Comparison of ENCODE assay signal across 15 mouse cellular contexts in the genomic region with DNA sequence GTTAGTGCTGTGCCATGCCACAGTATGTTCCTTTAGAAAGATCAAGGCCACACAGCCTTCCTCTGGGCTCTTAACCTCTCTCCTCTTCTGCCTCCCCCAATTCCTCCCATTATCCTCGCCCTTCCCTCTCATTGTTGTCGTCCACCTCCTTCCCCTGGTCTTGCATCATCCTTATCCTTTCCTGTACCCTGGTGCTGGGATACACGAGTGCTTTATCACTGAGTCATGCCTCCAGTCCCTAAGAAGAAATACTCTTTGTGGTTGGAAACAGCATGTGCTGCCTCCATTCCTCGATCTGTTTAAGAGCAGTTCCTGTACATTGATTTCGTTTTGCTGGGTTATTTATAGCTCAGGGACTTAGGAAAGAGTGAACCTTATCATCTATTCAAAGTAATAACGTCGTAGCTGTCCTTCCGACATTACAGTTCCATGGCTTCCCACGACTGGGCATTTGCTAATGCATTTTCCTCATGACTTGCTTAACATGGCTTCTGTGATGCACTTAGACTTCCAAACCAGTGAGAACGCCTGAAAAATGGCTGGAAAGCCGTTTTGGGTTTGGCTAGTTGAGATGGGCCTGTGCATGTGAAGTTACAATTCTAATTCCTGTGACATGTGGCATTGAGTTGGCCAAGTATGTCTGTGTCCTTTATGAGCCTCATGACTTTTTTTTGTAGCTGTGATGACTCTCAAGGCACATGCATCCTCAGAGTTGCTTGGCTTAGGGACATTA. TPM values are rescaled to one million over a fixed set of nuclear protein-coding genes. Genes with fewer than 3 reads are reported as not detected.
A peak's percentile ranks its signal among the peaks of the same experiment; 100 is the strongest.
DNase-seq lines count a peak whose midpoint lies in the region; ATAC-seq and TF ChIP-seq lines count a peak whose summit lies in the region.
"Had no signal": no experiment of that assay in that cellular context is flagged by ENCODE, and none has a peak within 500 bp of the region (broad histone marks: within the 10 kb centered on the region; RNA-seq: fewer than 3 reads in every experiment).

No protein-coding gene starts in this region.

- no peaks in the 10 kb centered on the region for H3K27me3 ChIP-seq in liver, embryonic 13.5 days
- H3K27me3 ChIP-seq in thymus, adult 2 months (ENCODE audit: control insufficient read depth, insufficient read depth, low read length) = no peaks in the 10 kb centered on the region
- H3K27me3 ChIP-seq: limb, embryonic 12.5 days; midbrain, embryonic 15.5 days had no signal

- no peak overlapping the region for H3K4me3 ChIP-seq in liver, embryonic 13.5 days (replicated peaks)
- no peak overlapping the region for H3K4me3 ChIP-seq in thymus, adult 2 months (ENCODE audit: control insufficient read depth, insufficient read depth, low read length)
- H3K4me3 ChIP-seq: limb, embryonic 12.5 days; midbrain, embryonic 15.5 days had no signal

- H3K4me1 ChIP-seq in liver, embryonic 13.5 days (replicated peaks) = peaks cover 21% of the 10 kb centered on the region
- peaks cover 17% of the 10 kb centered on the region for H3K4me1 ChIP-seq in thymus, adult 2 months (replicated peaks; ENCODE audit: control insufficient read depth, insufficient read depth, low read length)

- no peaks in the 10 kb centered on the region for H3K36me3 ChIP-seq in liver, embryonic 13.5 days
- no peaks in the 10 kb centered on the region for H3K36me3 ChIP-seq in thymus, adult 2 months (ENCODE audit: control insufficient read depth, insufficient read depth, low read length)
- H3K36me3 ChIP-seq: limb, embryonic 12.5 days; midbrain, embryonic 15.5 days had no signal

- H3K9ac ChIP-seq in liver, embryonic 13.5 days = no peak overlapping the region
- H3K9ac ChIP-seq: limb, embryonic 12.5 days; midbrain, embryonic 15.5 days had no signal

- peak; percentile 31; the same call in 1 of the 2 replicates for ATAC-seq in liver, embryonic 13.5 days (ENCODE audit: low read depth)
- peak; percentile 65 for ATAC-seq in granulocyte monocyte progenitor cell, adult 5-6 weeks (replicated peaks; ENCODE audit: poor library complexity, severe bottlenecking)
- ATAC-seq: hindbrain, embryonic 16.5 days; midbrain, embryonic 15.5 days had no signal

- H3K9me3 ChIP-seq in liver, embryonic 13.5 days (replicated peaks) = no peaks in the 10 kb centered on the region
- H3K9me3 ChIP-seq: limb, embryonic 12.5 days; midbrain, embryonic 15.5 days had no signal

- H3K4me2 ChIP-seq in liver, embryonic 13.5 days = no peak overlapping the region
- H3K4me2 ChIP-seq: limb, embryonic 12.5 days; midbrain, embryonic 15.5 days had no signal

- DNase-seq in cerebellum, adult 9-10 months = peak; percentile 2
- DNase-seq in cerebellum, postnatal 14 days = no peak
- DNase-seq in liver, embryonic 13.5 days = no peak
- DNase-seq in liver = no peak
- DNase-seq in 416B (ENCODE audit: low read depth) = peak; percentile 57
- no peak for DNase-seq in thymus, adult 2 months
- no peak for DNase-seq in lung, postnatal 10 days
- DNase-seq: cerebellum, adult 18-20 months; kidney, adult 18-20 months; lung, postnatal 14 days; spleen, adult 18-20 months had no signal

- WGBS in liver, embryonic 13.5 days (ENCODE audit: insufficient replicate concordance) = 30% methylated on average over 11 of the region's 11 CpGs
- 72% methylated on average over 11 of the region's 11 CpGs for WGBS in thymus, adult 2 months

- TF ChIP-seq CTCF in thymus, adult 2 months (IDR thresholded peaks at IDR 0.05; ENCODE audit: borderline replicate concordance, control insufficient read depth, extremely low read depth, insufficient read depth, low read length, poor library complexity) = no peak

- TF ChIP-seq POLR2A in thymus, adult 2 months (IDR thresholded peaks at IDR 0.05; ENCODE audit: control insufficient read depth, extremely low read depth, insufficient read depth, low read length, poor library complexity) = no peak

- no peak overlapping the region for H3K27ac ChIP-seq in liver, embryonic 13.5 days
- H3K27ac ChIP-seq in thymus, adult 2 months (ENCODE audit: control insufficient read depth, insufficient read depth, low read length) = no peak overlapping the region
- H3K27ac ChIP-seq: limb, embryonic 12.5 days; midbrain, embryonic 15.5 days had no signal

RNA-seq across cellular contexts. Expression of gene Hivep1, which starts 56.8 kb away (rescaled TPM):
- polyA plus RNA-seq in liver, embryonic 13.5 days (2015; fragmentation: Nextera tagmentation; extraction: Ambion mirVana) = 2.4 and 3.3 TPM in 2 replicates
- total RNA-seq in granulocyte monocyte progenitor cell, adult 5-6 weeks (2014; fragmentation: Nextera tagmentation) = 40.4 and 52.8 TPM in 2 replicates
- total RNA-seq in granulocyte monocyte progenitor cell, adult 5-6 weeks (2017) = 7.2 and 8.9 TPM in 2 replicates
- polyA plus RNA-seq in thymus, adult 2 months (2012; rRNA removed) = 34.9 and 47.5 TPM in 2 replicates

Comparison
In these comparisons a context has a peak if more than half of its experiments do, and no peak if none do; other contexts are left out.
1. DNase-seq: peak in cerebellum, adult 9-10 months (single experiment) and 416B (single experiment); none in cerebellum, postnatal 14 days (0 of 2), liver, embryonic 13.5 days (single experiment), liver (single experiment), thymus, adult 2 months (single experiment) and lung, postnatal 10 days (single experiment).